Mouse (Mus musculus) forelimb bud, embryonic 11.5 days (tissue): ENCODE measurements around the gene Lrrc75b.

Experiments used
- DNase-seq: peaks from one replicate; pipeline ENCODE4 v3.0.0-alpha.2; 2012; ENCODE audit warnings: low read depth, low spot score

The Lrrc75b gene

GRCm38 (mm10) chr10:75559676-75560548 lies at the start of gene Lrrc75b:
Lrrc75b (minus strand) TSS chr10:75560330.
- no peak for DNase-seq

DNA sequence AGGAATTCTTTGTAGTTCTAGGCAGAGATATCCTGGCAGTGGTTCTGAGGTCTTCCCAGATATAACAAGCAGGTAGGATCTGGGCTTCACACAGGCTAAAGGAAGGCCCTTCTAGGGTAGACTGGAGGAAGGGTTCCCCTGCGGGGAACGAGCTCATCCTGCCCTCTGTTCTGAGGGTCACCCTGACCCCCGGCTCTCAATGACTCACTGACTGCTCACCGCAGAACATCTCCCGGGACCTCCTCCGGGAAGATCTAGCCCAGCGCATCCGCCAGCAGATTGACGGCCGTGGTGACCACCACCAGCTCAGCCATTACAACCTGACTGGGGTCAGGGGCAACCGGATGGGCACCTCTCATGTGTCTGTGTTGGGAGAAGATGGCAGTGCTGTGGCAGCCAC lies 48.8 kb upstream of the Lrrc75b start:
- DNase-seq: no peak

DNA sequence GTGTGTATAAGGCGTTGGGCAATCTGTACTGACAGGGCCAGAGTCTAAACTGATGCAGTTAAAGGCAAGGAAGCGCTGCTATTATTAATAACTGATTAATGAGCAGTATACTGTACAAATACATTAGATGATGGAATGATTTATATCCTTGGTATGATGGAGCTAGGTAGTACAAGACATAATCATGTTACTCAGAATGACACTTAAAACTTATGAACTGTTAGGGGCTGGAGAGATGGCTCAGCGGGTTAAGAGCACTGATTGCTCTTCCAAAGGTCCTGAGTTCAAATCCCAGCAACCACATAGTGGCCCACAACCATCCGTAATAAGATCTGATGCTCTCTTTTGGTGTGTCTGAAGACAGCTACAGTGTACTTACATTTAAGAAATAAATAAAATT lies 47.1 kb upstream of the Lrrc75b start:
- DNase-seq: no peak

DNA sequence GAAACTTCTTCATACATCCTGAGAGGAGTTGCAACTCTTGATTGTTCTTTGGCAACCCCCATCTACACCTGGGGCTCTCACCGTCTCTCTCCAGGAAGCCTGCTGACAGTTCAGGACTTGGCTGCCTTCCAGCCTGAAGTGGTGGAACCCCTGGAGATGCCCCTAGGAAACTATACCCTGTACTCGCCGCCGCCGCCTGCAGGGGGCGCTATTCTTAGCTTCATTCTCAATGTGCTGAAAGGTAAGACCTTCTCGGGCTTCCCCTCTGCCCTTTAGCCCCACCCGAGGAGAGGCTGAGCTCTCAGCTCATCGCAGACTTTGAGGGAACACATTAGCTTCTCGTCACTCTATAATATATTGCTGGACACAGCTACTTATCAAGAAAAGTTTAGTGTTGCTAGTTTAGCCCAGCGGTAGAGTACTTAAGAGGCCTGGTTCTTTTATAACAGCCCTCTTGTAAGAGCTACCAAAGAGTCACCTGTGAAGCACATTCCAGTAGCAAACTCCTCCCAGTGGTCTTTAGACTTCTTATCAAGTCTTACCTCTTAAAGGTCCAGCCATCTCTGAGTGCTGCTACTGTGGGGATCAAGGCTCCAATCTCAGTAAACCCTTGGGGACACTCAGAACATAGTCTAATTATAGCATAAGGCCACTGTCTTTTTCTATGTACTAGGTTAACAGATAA lies 45.2 kb upstream of the Lrrc75b start:
- no peak for DNase-seq

DNA sequence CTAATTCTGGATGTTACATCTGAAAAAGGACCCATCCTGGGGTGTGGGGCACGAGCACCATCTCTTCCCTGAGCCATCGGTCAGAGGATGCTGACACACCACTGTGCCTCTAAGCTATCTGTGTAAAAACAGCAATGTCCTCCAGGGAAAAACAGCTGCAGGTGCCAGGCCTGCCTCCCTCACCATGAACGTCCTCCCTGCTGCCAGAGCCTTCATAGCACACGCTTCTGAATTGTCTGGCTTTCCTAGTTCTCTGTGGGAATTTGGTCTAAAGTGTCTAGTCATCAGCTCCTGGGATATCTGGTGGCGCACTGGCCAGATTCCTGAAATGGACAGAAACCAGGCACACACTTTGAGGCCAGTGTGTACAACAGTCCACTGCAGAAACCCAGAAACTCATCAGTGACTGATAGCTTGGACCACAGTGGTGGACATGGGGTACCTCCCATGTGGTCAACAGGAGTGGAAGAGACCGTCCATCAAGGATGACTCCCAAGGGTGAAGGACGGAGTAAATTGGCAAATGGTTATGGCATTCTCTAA lies 40.1 kb upstream of the Lrrc75b start:
- no peak for DNase-seq

- no peak for DNase-seq
Measured at GRCm38 (mm10) chr10:75595981-75596380, 35.9 kb upstream of the Lrrc75b start.

- no peak for DNase-seq
Measured at GRCm38 (mm10) chr10:75592585-75592984, 32.5 kb upstream of the Lrrc75b start.

GRCm38 (mm10) chr10:75591211-75591894 lies 31.2 kb upstream of the Lrrc75b start:
- no peak for DNase-seq

DNA sequence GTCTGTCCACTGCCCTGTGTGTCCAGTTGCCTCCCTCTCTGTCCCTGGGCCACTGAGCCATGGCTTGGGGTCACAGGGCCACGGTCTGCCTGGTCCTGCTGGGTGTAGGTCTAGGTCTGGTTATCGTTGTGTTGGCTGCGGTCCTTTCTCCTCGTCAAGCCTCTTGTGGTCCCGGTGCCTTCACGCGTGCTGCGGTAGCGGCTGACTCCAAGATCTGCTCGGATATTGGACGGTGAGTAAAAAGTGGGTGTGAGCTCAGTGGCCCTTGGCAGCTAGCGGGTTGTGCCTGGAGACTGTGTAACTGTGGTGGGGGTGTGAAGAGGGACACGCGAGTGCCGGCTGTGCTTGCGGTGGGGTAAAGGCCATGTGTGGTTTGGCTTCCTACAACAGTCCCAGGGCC lies 29.5 kb upstream of the Lrrc75b start:
- no peak for DNase-seq

DNA sequence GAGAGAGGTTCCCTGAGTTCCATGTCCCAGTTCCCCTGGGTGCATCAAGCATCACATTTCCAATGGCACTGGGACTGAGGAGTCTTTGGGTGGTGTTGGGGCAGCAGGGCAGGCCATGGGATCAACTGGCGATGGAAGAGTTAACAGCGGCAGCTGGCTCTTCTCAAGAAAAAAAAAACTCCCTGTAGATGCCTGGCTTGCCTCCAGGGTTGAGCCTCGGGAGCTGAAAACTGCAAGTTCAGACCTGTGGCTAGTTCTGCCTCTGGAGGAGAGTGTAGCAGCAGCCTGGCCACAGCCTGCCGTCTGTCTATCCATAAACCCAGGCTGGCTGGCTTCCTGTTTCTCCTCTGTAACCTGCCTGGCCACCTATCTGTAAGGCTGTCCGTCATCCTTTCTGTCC lies 29.0 kb upstream of the Lrrc75b start, which contains the start of gene Ggt5:
Gene Ggt5 (plus strand): TSS at position 212 of the 400 bp plus-strand sequence.
- DNase-seq: peak; percentile 40

DNA sequence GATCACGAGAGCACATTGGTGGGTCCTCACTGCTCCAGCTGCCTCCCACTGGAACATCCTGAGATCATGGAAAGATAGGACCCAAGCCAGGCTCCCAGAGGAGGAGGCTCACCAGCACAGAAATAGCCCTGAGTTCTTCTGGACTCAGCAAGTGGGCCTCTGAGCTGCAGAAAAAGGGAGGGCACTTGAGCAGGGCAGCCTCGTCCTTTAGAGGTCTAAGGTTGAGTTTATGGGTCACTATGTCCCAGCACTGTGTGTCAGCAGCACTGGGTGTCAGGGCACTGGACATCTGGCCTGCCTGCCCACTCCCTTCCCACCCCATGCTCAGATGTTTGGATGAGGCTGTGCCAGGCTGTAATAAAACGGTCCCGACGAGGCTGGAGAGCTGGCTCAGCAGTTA lies 28.2 kb upstream of the Lrrc75b start:
- DNase-seq: no peak

DNA sequence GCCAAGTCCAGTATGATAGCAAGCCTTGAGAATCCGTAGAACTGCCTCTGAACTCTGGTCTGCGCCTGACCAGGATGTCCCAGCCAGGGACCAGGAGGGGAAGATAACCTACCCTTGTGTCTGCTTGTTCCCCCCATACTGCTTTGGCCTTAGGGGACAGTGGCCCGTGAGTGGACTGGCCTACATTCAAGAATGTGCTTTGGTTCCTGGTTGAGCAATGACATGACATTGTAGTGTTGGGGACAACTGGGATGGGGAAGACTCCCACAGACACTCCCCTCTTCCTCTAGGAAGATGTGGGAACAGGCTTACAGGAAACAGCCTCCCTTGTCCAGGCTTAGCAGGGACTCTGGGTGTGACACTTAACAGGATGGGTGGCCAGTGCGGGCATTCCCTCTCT lies 27.7 kb upstream of the Lrrc75b start:
- no peak for DNase-seq

GRCm38 (mm10) chr10:75586553-75586879 lies 26.4 kb upstream of the Lrrc75b start:
- no peak for DNase-seq

DNA sequence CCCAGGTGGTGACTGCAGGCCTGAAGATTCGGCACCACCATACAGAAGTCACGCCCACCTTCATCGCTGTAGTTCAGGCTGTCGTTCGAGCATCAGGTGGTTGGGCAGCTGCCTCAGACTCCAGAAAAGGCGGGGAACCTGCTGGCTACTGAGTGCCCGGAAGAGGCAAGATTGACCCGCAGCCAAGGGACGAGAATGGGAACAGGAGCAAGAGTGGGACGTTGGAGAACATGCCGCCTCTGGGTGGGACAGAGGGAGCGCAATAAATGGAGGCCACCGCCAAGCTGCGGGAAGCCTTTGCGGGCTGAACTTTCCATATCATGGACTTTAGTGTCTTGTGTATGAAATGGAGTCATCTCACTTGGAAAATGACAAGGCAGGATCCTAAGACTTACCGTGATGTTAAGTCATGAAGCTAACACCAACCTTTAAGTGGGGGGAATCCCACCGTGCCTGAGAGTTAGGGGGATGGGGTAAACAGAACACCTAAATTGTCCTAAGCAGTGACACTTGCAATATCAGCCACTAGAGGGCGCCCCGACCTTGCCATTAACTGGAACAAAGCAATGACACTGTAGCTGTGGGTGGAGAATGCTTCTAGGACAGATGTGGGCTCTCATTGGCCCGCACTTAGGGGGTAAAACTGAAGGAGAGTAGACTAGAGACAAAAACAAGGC lies 25.9 kb upstream of the Lrrc75b start:
- peak; percentile 88 for DNase-seq

- DNase-seq: no peak
Measured at GRCm38 (mm10) chr10:75579129-75579528, 19.0 kb upstream of the Lrrc75b start.

GRCm38 (mm10) chr10:75573965-75574364 lies 13.8 kb upstream of the Lrrc75b start:
- DNase-seq: no peak

GRCm38 (mm10) chr10:75573181-75573580 lies 13.1 kb upstream of the Lrrc75b start:
- no peak for DNase-seq

- DNase-seq: no peak
Measured at GRCm38 (mm10) chr10:75571937-75572336, 11.8 kb upstream of the Lrrc75b start.

GRCm38 (mm10) chr10:75570981-75571657 lies 11.0 kb upstream of the Lrrc75b start:
- DNase-seq: no peak

DNA sequence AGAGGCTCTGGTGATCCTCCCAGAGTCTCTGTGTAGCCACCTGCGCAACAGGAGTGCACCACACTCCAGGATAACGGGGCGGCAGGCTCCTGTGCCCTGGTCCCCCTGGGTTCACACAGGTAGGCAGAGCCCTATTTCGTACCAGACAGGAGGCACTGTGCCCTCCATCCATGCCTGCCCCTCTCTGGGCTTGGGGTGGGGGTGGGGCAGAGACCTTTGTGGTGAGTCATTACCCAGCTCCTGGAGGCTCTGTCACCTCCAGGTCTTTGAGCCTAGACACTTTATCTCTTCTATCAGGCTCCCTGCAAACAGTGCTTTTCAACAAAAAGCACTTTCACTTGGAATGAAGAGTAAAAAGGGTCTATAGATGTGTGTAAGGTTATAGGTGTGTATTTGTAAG lies 8.7 kb upstream of the Lrrc75b start:
- DNase-seq: no peak

- no peak for DNase-seq
Measured at GRCm38 (mm10) chr10:75568441-75568840, 8.3 kb upstream of the Lrrc75b start.
